Mouse (Mus musculus) natural killer cell, adult 2 months (primary cell): ENCODE measurements at regions not wholly inside any gene's neighbourhood (a gene's known extent, or its start where the extent isn't known, plus 50 kb on each side); places are given as distances from the start of the nearest gene placed in this dataset.
A peak's percentile ranks its signal among the peaks of the same experiment; 100 is the strongest.

Source experiments
- DNase-seq, 2 experiments: peaks; one replicate each; pipeline ENCODE4 v3.0.0; 2022; ENCODE audit warnings: low spot score in 2 of 2

- no peak for DNase-seq
These were observed 149.2 kb upstream of the Klf14 start for GRCm38 (mm10) chr6:31107916-31108685.

- no peak for DNase-seq
These were observed 150.7 kb upstream of the Klf14 start for GRCm38 (mm10) chr6:31109604-31110003.

- no peak for DNase-seq
These were observed 153.6 kb upstream of the Klf14 start for GRCm38 (mm10) chr6:31112293-31113077.

GRCm38 (mm10) chr6:31113558-31114326 lies 154.9 kb upstream of the Klf14 start:
- DNase-seq, result peak; percentile 60 to 74

- peak; percentile 68 to 73 for DNase-seq
These were observed 155.8 kb upstream of the Klf14 start for GRCm38 (mm10) chr6:31114336-31115335.

GRCm38 (mm10) chr6:31115566-31115965 lies 156.7 kb upstream of the Klf14 start:
- no peak for DNase-seq

GRCm38 (mm10) chr6:31116365-31116764 lies 157.5 kb upstream of the Klf14 start:
- DNase-seq, result no peak

- DNase-seq, result no peak
These were observed 158.8 kb upstream of the Klf14 start for GRCm38 (mm10) chr6:31117666-31118065.

- DNase-seq, result no peak
These were observed 162.1 kb upstream of the Klf14 start for GRCm38 (mm10) chr6:31121008-31121407.

- no peak for DNase-seq
These were observed 164.0 kb upstream of the Klf14 start for GRCm38 (mm10) chr6:31122895-31123294.

GRCm38 (mm10) chr6:31123342-31123990 lies 164.6 kb upstream of the Klf14 start:
- no peak for DNase-seq

GRCm38 (mm10) chr6:31124076-31124475 lies 165.2 kb upstream of the Klf14 start:
- no peak for DNase-seq

- no peak for DNase-seq
These were observed 166.0 kb upstream of the Klf14 start for GRCm38 (mm10) chr6:31124872-31125271.

GRCm38 (mm10) chr6:31125328-31126118 lies 166.6 kb upstream of the Klf14 start:
- peak; percentile 58 to 65 for DNase-seq

- peak; percentile 84 for DNase-seq
These were observed 167.4 kb upstream of the Klf14 start for GRCm38 (mm10) chr6:31126131-31126871.

GRCm38 (mm10) chr6:31129170-31129569 lies 170.3 kb upstream of the Klf14 start:
- no peak for DNase-seq

- DNase-seq, result no peak
These were observed 171.1 kb upstream of the Klf14 start for GRCm38 (mm10) chr6:31129987-31130386.

GRCm38 (mm10) chr6:31130522-31130921 lies 171.6 kb upstream of the Klf14 start:
- peak; percentile 61 to 76 for DNase-seq

- no peak for DNase-seq
These were observed 172.8 kb upstream of the Klf14 start for GRCm38 (mm10) chr6:31131716-31132115.
